Mouse (Mus musculus): ENCODE results near the gene Ndnf. TPM values are rescaled to one million over a fixed set of nuclear protein-coding genes. Genes with fewer than 3 reads are reported as not detected.

Ndnf gene
- polyA plus RNA-seq, 1 experiment from 2014 or later = 4.4 TPM

DNA sequence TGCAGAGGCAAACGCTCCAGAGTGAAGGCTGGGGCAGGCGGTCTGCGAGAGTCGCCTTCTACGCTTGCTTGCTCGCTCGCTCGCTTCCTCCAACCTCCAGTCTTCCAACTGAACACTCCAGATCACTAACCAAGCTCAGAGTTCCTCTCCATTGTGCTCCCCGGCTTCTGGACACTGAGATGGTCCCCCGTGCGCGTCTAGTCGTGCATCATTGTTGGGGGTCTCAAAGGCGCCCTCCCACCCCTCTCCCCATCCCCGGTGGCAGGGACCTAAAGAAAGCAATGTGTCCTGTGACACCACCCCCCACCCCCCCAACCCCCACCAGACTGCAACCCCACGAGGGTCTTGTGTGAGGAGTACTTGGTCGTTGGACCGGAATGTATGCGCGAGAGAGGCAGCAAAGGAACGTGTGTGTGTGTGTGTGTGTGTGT, 394 bp upstream of the Ndnf start:
- peak overlapping the region; percentile 80 for H3K27ac ChIP-seq
- no peaks in the 10 kb centered on the region for H3K36me3 ChIP-seq
- H3K9me3 ChIP-seq (replicated peaks) = no peaks in the 10 kb centered on the region
- peaks cover 34% of the 10 kb centered on the region for H3K27me3 ChIP-seq (ENCODE audit: low read depth, poor library complexity, severe bottlenecking)
- under 1% methylated on average over 21 of the region's 21 CpGs for WGBS
- peak; percentile 61 for DNase-seq (ENCODE audit: low spot score)
- H3K4me1 ChIP-seq = peaks cover 36% of the 10 kb centered on the region
- peak overlapping the region; percentile 62 for H3K4me3 ChIP-seq

DNA sequence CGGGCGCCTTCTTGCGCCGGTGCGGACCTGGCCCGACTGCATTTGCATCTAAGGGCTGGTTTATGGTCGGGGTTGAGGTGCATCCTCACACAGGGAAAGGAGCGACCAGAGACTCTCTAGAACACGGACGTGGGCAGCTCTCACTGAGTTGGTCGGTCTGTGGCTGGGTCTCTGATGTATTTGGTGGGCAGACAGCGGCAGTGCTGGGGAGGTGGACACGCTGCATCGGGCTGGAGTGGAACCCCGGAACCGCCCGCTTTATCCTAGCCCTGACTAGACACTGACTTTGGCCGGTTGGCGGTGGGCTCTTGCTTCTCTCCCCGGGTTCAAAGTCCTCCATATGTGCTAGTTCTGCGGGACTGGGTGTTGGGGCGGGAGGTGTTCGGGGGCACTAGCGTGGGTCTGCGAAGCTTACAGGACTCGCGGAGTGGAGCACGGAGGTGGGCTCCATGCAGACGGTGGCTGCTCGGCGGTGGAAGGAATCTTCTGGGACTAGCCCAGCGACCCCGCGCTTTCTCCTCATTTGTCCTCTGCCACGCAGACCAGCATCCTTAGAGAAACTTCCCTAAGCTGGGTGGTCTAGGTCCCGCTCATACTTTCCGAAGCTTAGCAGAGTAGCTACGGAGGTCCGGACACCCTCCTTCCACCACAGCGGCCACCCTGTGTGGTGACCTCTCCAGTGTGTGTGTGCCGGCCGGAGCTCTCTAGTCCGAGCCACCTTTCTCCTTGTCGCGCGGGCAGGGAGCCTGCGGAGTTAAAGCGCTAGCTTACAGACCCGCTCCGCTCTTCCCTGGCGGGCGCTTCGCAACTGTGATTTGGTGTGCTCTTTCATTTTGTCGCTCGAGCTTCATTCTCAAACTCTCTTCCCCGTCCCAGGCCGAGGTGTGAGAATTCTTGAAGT, 991 bp downstream of the Ndnf start:
- Histone ChIP-seq H3K4me1 (peaks cover 36% of the 10 kb centered on the region), H3K27ac (peak overlapping the region; percentile 80), H3K36me3 (no peaks in the 10 kb centered on the region), H3K4me3 (peak overlapping the region; percentile 62), H3K9me3 (replicated peaks) (no peaks in the 10 kb centered on the region), H3K27me3 (ENCODE audit: low read depth, poor library complexity, severe bottlenecking) (peaks cover 40% of the 10 kb centered on the region)
- DNase-seq (ENCODE audit: low spot score) = peak; percentile 68
- under 1% methylated on average over 57 of the region's 57 CpGs for WGBS

DNA sequence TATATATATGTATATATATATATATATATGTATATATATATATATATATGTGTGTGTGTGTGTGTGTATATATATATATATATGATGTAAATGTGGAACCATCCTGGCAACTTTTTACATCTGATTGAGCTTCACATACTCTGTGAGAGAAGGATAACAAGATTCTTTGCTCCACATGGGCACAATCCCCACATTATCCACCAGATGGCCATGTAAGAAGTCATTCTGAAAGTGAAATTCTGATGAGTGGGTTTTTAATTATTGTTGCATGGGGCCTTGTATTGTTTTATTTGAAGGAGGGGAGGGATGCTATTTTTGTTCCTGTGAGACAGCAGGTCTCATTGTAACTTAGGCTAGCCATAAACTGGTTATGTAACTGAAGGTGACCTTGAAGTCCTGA, 22.5 kb downstream of the Ndnf start:
- DNase-seq (ENCODE audit: low spot score) = no peak
- H3K27ac ChIP-seq = no peak overlapping the region
- no peaks in the 10 kb centered on the region for H3K36me3 ChIP-seq
- no peaks in the 10 kb centered on the region for H3K27me3 ChIP-seq (ENCODE audit: low read depth, poor library complexity, severe bottlenecking)
- H3K4me3 ChIP-seq = no peak overlapping the region
- H3K4me1 ChIP-seq = 0 out of 2 replicates have a peak, but pooled peaks cover 3% of the 10 kb centered on the region
- H3K9me3 ChIP-seq (replicated peaks) = no peaks in the 10 kb centered on the region

DNA sequence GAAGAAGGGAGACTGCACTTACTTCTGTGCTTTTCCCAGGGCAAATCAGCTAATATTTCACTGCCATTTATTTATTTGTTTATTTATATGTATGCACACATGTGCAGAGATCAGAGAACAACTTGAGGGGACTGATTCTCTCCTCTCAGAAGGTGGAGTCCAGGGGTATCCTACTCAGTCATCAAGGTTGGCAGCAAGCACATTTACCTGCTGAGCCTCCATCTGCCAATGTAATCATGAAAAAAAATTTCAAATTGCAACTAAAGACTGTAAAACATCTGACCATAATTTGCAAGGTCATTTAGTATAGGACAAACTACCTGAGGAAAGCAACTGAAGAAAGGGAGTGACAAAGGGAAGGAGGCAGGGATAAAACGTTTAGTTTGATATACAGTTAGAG, 49.3 kb downstream of the Ndnf start:
- H3K27ac ChIP-seq = no peak overlapping the region
- no peaks in the 10 kb centered on the region for H3K36me3 ChIP-seq
- no peaks in the 10 kb centered on the region for H3K27me3 ChIP-seq (ENCODE audit: low read depth, poor library complexity, severe bottlenecking)
- H3K4me1 ChIP-seq = 0 out of 2 replicates have a peak, but pooled peaks cover 2% of the 10 kb centered on the region
- H3K9me3 ChIP-seq (replicated peaks) = no peaks in the 10 kb centered on the region
- no peak overlapping the region for H3K4me3 ChIP-seq
- 76% methylated on average over 1 of the region's 1 CpGs for WGBS
- no peak for DNase-seq (ENCODE audit: low spot score)

DNA sequence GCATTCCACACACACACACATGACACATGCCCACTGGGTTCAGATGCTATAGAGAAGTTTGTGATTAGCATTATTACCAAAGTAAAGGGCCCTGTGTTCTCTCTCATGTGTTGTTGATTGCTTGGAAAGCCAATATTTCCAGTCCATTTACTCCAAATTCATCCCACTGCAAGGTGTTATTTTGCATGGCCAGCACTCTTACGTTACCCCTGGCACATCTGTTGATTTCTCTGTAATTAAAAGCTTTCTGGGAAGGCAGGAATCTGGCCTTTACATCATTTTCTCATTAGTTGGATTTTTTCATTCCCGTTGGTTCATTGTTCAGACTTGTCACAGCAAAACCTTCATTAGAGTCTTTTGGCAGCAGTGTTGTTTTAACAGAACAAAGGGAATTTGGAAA, 54.3 kb downstream of the Ndnf start:
- H3K27me3 ChIP-seq (ENCODE audit: low read depth, poor library complexity, severe bottlenecking) = no peaks in the 10 kb centered on the region
- no peaks in the 10 kb centered on the region for H3K36me3 ChIP-seq
- no peak for DNase-seq (ENCODE audit: low spot score)
- H3K27ac ChIP-seq = no peak overlapping the region
- peaks cover 11% of the 10 kb centered on the region for H3K4me1 ChIP-seq
- no peak overlapping the region for H3K4me3 ChIP-seq
- WGBS = 45% methylated on average over 2 of the region's 2 CpGs
- H3K9me3 ChIP-seq (replicated peaks) = no peaks in the 10 kb centered on the region

DNA sequence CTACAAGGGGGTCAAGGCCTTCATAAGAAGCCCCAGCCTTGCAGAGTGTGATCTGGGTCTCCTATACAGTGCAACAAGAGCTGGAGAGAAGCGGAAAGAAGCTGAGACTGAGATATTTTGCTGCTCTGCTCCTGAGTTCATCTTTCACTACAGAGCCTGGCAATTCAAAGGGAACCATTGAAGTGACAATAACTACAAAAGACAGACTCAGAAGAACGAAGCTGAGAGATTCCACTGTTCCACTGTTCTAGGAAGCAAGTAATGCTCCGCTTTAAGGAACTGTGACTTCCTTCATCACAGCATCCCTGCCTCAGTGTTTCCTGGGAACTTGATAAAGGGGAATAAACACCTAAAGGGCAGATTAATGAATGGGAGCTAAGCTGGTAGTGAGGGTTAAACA, 56.9 kb downstream of the Ndnf start:
- Histone ChIP-seq H3K27me3 (ENCODE audit: low read depth, poor library complexity, severe bottlenecking) (no peaks in the 10 kb centered on the region), H3K36me3 (no peaks in the 10 kb centered on the region), H3K27ac (no peak overlapping the region), H3K9me3 (replicated peaks) (no peaks in the 10 kb centered on the region), H3K4me1 (peaks cover 19% of the 10 kb centered on the region), H3K4me3 (no peak overlapping the region)
- DNase-seq (ENCODE audit: low spot score) = no peak
- WGBS = 79% methylated on average over 3 of the region's 3 CpGs

DNA sequence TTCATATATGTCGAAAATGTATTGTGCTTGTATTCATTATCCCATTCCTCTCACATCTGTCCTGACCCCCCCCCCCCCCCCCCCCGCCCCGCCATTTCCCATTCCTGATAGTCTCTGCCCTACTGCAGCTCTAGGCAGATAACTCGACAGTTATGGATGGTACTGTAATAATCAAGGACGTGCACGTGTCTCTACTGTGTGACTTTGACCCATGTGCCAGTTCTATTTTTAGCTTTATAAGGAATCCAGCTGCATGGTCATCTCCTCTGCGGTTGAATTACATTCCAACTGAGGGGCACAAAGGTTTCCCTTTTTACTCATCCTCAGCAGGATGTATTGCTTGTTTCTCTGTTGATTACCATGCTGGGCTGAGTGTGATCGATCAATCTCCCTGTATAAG, 68.1 kb downstream of the Ndnf start:
- Histone ChIP-seq H3K9me3 (replicated peaks) (no peaks in the 10 kb centered on the region), H3K4me3 (no peak overlapping the region), H3K4me1 (no peaks in the 10 kb centered on the region), H3K27me3 (ENCODE audit: low read depth, poor library complexity, severe bottlenecking) (no peaks in the 10 kb centered on the region), H3K36me3 (no peaks in the 10 kb centered on the region), H3K27ac (no peak overlapping the region)
- 77% methylated on average over 6 of the region's 8 CpGs for WGBS
- DNase-seq (ENCODE audit: low spot score) = no peak

DNA sequence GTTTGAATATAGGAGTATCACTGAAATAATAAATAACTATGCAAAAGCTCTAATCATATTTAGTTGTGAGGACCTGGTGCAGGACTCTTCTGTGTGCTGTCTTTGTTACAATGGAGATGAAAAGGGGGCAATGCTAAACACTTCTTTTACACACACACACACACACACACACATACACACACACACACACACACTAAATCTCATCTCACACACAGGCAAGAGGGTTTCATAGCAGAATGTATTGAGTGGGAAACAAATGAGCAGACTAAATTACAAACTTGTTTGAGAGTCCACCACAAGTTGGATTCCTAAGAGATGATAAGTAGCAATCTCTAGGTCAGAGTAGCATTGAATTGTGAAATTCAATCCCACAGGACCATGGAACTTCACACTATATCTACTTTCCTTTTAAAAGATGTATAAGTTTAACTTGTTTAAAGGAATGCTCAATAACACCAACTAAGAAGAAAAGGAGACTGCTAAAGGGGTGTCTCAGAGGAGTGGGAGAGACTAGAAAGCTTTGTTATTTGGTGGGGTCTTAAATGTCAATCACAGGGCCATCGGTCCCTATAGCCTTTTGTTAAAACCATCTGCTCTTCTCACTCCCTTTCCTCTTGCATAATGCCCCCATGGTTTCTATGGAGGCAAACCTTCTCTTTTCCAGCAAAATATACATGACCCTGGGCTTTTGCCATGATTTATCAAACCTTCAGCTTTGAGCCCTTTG, 71.9 kb downstream of the Ndnf start:
- Histone ChIP-seq H3K4me3 (no peak overlapping the region), H3K9me3 (replicated peaks) (no peaks in the 10 kb centered on the region), H3K27me3 (ENCODE audit: low read depth, poor library complexity, severe bottlenecking) (no peaks in the 10 kb centered on the region), H3K27ac (no peak overlapping the region), H3K4me1 (no peaks in the 10 kb centered on the region), H3K36me3 (no peaks in the 10 kb centered on the region)
- no peak for DNase-seq (ENCODE audit: low spot score)
- WGBS = 61% methylated on average over 1 of the region's 1 CpGs

DNA sequence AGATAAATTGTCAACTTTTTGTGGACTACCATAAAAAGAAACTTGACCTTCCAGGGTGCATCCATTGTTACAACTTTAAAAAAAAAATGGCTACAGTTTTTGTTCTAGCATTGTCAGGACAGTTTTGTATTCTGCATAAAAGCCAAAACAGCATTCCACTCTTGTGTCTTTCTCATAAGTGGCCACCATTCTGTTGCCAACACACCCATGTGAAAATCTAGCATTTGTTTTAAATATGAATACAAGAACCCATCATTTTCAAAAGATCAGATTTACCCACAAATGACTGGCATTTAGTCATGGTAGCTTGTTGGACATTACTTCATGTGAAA, 72.4 kb downstream of the Ndnf start:
- Histone ChIP-seq H3K9me3 (replicated peaks) (no peaks in the 10 kb centered on the region), H3K4me1 (peaks cover 4% of the 10 kb centered on the region), H3K27me3 (ENCODE audit: low read depth, poor library complexity, severe bottlenecking) (no peaks in the 10 kb centered on the region), H3K4me3 (no peak overlapping the region), H3K27ac (no peak overlapping the region), H3K36me3 (no peaks in the 10 kb centered on the region)
- no peak for DNase-seq (ENCODE audit: low spot score)

DNA sequence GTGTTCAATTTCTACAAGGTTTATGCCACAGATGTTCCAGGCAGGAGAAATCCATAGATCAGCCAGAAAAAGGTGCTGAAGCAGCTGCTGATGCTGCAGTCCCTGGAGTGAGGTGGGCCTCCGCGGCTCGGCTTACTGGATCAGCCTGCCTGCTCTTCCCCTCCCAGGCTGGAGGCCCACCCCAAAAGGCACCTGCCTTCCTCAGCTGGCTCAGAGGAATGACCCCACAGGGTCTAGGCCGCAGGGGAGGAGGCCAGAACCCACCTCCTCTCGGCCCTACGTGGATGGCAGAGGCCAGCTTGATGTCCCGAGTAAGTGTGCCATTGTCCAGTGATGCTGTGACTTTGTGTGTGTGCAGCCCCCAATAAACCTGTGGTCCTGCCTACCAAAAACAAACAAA, 86.8 kb downstream of the Ndnf start:
- peaks cover 8% of the 10 kb centered on the region; the same call in 1 of the 2 replicates for H3K4me1 ChIP-seq
- DNase-seq (ENCODE audit: low spot score) = no peak
- no peaks in the 10 kb centered on the region for H3K36me3 ChIP-seq
- WGBS = 63% methylated on average over 7 of the region's 7 CpGs
- H3K4me3 ChIP-seq = no peak overlapping the region
- H3K9me3 ChIP-seq (replicated peaks) = no peaks in the 10 kb centered on the region
- H3K27ac ChIP-seq = no peak overlapping the region
- no peaks in the 10 kb centered on the region for H3K27me3 ChIP-seq (ENCODE audit: low read depth, poor library complexity, severe bottlenecking)

DNA sequence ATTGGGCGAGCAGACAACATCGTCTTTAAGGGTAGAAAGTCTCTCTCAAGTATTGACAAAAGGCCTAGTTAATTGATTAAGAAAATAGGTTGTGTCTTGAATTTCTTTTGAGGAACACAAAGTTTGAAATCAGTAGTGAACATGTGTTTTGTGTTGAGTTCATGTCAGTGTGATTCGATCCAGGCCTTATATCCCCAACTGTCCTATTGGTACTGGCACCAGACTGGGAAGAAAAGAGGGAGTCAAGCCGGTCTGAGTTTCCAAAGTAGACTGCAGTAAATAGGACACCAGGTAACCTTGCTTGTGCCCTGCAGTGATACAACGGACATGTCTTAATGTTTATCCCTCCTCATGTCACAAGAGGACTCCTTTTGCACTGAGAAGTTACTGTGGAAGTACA, 87.8 kb downstream of the Ndnf start:
- Histone ChIP-seq H3K9me3 (replicated peaks) (no peaks in the 10 kb centered on the region), H3K36me3 (no peaks in the 10 kb centered on the region), H3K27me3 (ENCODE audit: low read depth, poor library complexity, severe bottlenecking) (no peaks in the 10 kb centered on the region), H3K27ac (no peak overlapping the region), H3K4me1 (peaks cover 8% of the 10 kb centered on the region; the same call in 1 of the 2 replicates), H3K4me3 (no peak overlapping the region)
- DNase-seq (ENCODE audit: low spot score) = no peak
- WGBS = 66% methylated on average over 5 of the region's 5 CpGs

DNA sequence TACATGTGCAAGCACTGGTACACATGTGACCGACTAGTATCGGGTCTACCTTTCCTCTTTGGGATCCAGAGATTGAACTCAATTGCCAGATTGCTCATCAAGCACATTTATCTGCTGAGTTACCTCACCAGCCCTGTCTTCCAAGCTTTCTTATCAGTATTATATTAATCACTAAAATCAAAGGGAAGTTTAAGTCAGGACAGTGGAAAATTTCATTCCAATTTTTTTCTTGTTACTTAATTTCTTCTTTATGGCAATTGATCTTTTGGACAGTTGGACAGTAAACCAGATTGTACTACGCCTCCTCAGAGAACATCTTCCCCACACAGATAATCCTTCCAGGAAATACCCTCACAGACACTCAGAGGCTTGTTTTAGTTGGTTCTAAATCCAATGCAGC, 88.7 kb downstream of the Ndnf start:
- Histone ChIP-seq H3K27me3 (ENCODE audit: low read depth, poor library complexity, severe bottlenecking) (no peaks in the 10 kb centered on the region), H3K27ac (no peak overlapping the region), H3K36me3 (no peaks in the 10 kb centered on the region), H3K4me3 (no peak overlapping the region), H3K9me3 (replicated peaks) (no peaks in the 10 kb centered on the region), H3K4me1 (peaks cover 14% of the 10 kb centered on the region)
- DNase-seq (ENCODE audit: low spot score) = no peak
- 90% methylated on average over 3 of the region's 3 CpGs for WGBS

Measured in limb, embryonic 10.5 days (tissue).